Mouse (Mus musculus): ENCODE results near the gene Atp7a.

DNA sequence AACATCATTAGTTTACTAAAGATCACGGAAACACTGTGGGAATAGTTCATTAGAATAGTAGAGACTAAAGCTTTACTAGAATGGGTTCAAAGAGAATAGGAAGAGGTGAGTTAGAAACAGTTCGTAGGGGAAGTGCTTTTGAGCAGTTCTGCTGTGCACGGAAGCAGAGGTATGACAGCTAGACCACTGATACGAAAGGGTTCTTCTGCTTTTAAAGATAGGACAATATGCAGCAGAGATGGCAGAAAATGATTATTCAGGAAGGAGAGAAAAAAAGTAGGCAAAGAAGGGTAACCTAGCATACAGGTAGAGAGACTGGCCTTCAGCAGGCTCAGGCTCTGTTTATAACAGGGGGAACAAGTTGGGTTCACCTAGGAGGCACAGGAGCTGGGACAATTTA is 86.8 kb downstream of the Atp7a start:
- TF ChIP-seq GATA1 (IDR thresholded peaks at IDR 0.05; ENCODE audit: borderline replicate concordance, low read length) (no peak), FLI1 (IDR thresholded peaks at IDR 0.05; ENCODE audit: low read length) (no peak)
